Mouse (Mus musculus): ENCODE measurements at regions not wholly inside any gene's neighbourhood (a gene's known extent, or its start where the extent isn't known, plus 50 kb on each side); places are given as distances from the start of the nearest gene placed in this dataset.
"Not testable (repeated sequence)": the region's sequence is repeated elsewhere in the genome, so short reads cannot be mapped to it uniquely, and the experiment has no call there.

- intact Hi-C loops (cut with DNase I): no loop called here
- DNase-seq: no peak
Observed at GRCm38 (mm10) chr2:48315306-48315705, 498.6 kb upstream of the Acvr2a start.

GRCm38 (mm10) chr2:48316180-48316889 is 497.6 kb upstream of the Acvr2a start:
- no peak for DNase-seq
- intact Hi-C loops (cut with DNase I): no loop called here

GRCm38 (mm10) chr2:48317821-48318220 is 496.1 kb upstream of the Acvr2a start:
- intact Hi-C loops (cut with DNase I): no loop called here
- peak; percentile 32 for DNase-seq

- DNase-seq: no peak
- intact Hi-C loops (cut with DNase I): no loop called here
Observed at GRCm38 (mm10) chr2:48318384-48319030, 495.4 kb upstream of the Acvr2a start.

- intact Hi-C loops (cut with DNase I): no loop called here
- DNase-seq: no peak
Observed at GRCm38 (mm10) chr2:48321471-48321870, 492.4 kb upstream of the Acvr2a start.

- intact Hi-C loops (cut with DNase I): no loop called here
- no peak for DNase-seq
Observed at GRCm38 (mm10) chr2:48322278-48322677, 491.6 kb upstream of the Acvr2a start.

- intact Hi-C loops (cut with DNase I): no loop called here
- no peak for DNase-seq
Observed at GRCm38 (mm10) chr2:48328204-48328603, 485.7 kb upstream of the Acvr2a start.

- intact Hi-C loops (cut with DNase I): no loop called here
- no peak for DNase-seq
Observed at GRCm38 (mm10) chr2:48332783-48333182, 481.1 kb upstream of the Acvr2a start.

GRCm38 (mm10) chr2:48348021-48348420 is 465.9 kb upstream of the Acvr2a start:
- intact Hi-C loops (cut with DNase I): no loop called here

GRCm38 (mm10) chr2:48349794-48350193 is 464.1 kb upstream of the Acvr2a start:
- intact Hi-C loops (cut with DNase I): no loop called here

More at GRCm38 (mm10) chr2:48348021-48348420, 465.9 kb upstream of the Acvr2a start:
- DNase-seq: no peak

GRCm38 (mm10) chr2:48350206-48350605 is 463.7 kb upstream of the Acvr2a start:
- intact Hi-C loops (cut with DNase I): no loop called here

More at GRCm38 (mm10) chr2:48349794-48350193, 464.1 kb upstream of the Acvr2a start:
- DNase-seq: no peak

GRCm38 (mm10) chr2:48371572-48371971 is 442.3 kb upstream of the Acvr2a start:
- intact Hi-C loops (cut with DNase I); DNase-seq: not testable (repeated sequence)

More at GRCm38 (mm10) chr2:48350206-48350605, 463.7 kb upstream of the Acvr2a start:
- DNase-seq: no peak

GRCm38 (mm10) chr2:48373086-48373485 is 440.8 kb upstream of the Acvr2a start:
- no peak for DNase-seq
- intact Hi-C loops (cut with DNase I): no loop called here

GRCm38 (mm10) chr2:48374302-48374701 is 439.6 kb upstream of the Acvr2a start:
- no peak for DNase-seq
- intact Hi-C loops (cut with DNase I): no loop called here

- intact Hi-C loops (cut with DNase I): no loop called here
- DNase-seq: no peak
Observed at GRCm38 (mm10) chr2:48378160-48378559, 435.7 kb upstream of the Acvr2a start.

- DNase-seq: no peak
- intact Hi-C loops (cut with DNase I): no loop called here
Observed at GRCm38 (mm10) chr2:48378749-48379148, 435.2 kb upstream of the Acvr2a start.

- intact Hi-C loops (cut with DNase I): no loop called here
- DNase-seq: no peak
Observed at GRCm38 (mm10) chr2:48380140-48380539, 433.8 kb upstream of the Acvr2a start.

- no peak for DNase-seq
- intact Hi-C loops (cut with DNase I): no loop called here
Observed at GRCm38 (mm10) chr2:48380786-48381185, 433.1 kb upstream of the Acvr2a start.

- no peak for DNase-seq
- intact Hi-C loops (cut with DNase I): no loop called here
Observed at GRCm38 (mm10) chr2:48381481-48382075, 432.3 kb upstream of the Acvr2a start.

GRCm38 (mm10) chr2:48398504-48398903 is 415.4 kb upstream of the Acvr2a start:
- no peak for DNase-seq
- intact Hi-C loops (cut with DNase I): no loop called here

GRCm38 (mm10) chr2:48399191-48399590 is 414.7 kb upstream of the Acvr2a start:
- no peak for DNase-seq
- intact Hi-C loops (cut with DNase I): no loop called here

- intact Hi-C loops (cut with DNase I): no loop called here
- no peak for DNase-seq
Observed at GRCm38 (mm10) chr2:48402813-48403212, 411.1 kb upstream of the Acvr2a start.

Data from left cerebral cortex, postnatal 4 days (tissue).